17 mouse cellular contexts compared by ENCODE assay signal in genomic region chr7:128309776-128310175, GRCm38 (mm10). TPM values are rescaled to one million over a fixed set of nuclear protein-coding genes. Genes with fewer than 3 reads are reported as not detected.
A peak's percentile ranks its signal among the peaks of the same experiment; 100 is the strongest.
DNase-seq lines count a peak whose midpoint lies in the region; ATAC-seq lines count a peak whose summit lies in the region.
"Had no signal": no experiment of that assay in that cellular context is flagged by ENCODE, and none has a peak within 500 bp of the region (broad histone marks: within the 10 kb centered on the region; RNA-seq: fewer than 3 reads in every experiment).

No protein-coding gene starts in this region.

- DNase-seq in forebrain, embryonic 14.5 days (ENCODE audit: low spot score): peak; percentile 42
- DNase-seq in forebrain, embryonic 11.5 days (ENCODE audit: low spot score): no peak
- DNase-seq in intestine, embryonic 14.5 days (ENCODE audit: low spot score): no peak
- DNase-seq in adipocyte (ENCODE audit: low spot score): peak; percentile 80
- no peak for DNase-seq in right cerebral cortex, postnatal 10 days (ENCODE audit: low spot score in 2 of 2)
- DNase-seq: cerebellum, adult 11-12 months; kidney, adult 2 months; lung, postnatal 14 days; thymus, postnatal 25 days had no signal

- ATAC-seq in forebrain, embryonic 14.5 days: no peak
- no peak for ATAC-seq in forebrain, embryonic 11.5 days (replicated peaks; ENCODE audit: low FRiP score)
- no peak for ATAC-seq in intestine, embryonic 14.5 days (replicated peaks; ENCODE audit: low FRiP score, low TSS enrichment, low read depth)
- no peak for ATAC-seq in intestine, embryonic 15.5 days
- ATAC-seq in megakaryocyte progenitor cell, adult 5-6 weeks (replicated peaks; ENCODE audit: poor library complexity): peak; percentile 57
- ATAC-seq: midbrain, embryonic 16.5 days had no signal

- no peak overlapping the region for H3K9ac ChIP-seq in forebrain, embryonic 14.5 days (ENCODE audit: low read length)
- no peak overlapping the region for H3K9ac ChIP-seq in forebrain, embryonic 11.5 days (ENCODE audit: low read length)
- no peak overlapping the region for H3K9ac ChIP-seq in intestine, embryonic 14.5 days (ENCODE audit: low read length)
- no peak overlapping the region for H3K9ac ChIP-seq in intestine, embryonic 15.5 days
- H3K9ac ChIP-seq: heart, embryonic 15.5 days had no signal

- H3K9me3 ChIP-seq in forebrain, embryonic 14.5 days (replicated peaks; ENCODE audit: control insufficient read depth, low read length): no peaks in the 10 kb centered on the region
- no peaks in the 10 kb centered on the region for H3K9me3 ChIP-seq in forebrain, embryonic 11.5 days (ENCODE audit: control insufficient read depth, low read length)
- H3K9me3 ChIP-seq in intestine, embryonic 14.5 days (ENCODE audit: control insufficient read depth, low read length): no peaks in the 10 kb centered on the region
- no peaks in the 10 kb centered on the region for H3K9me3 ChIP-seq in intestine, embryonic 15.5 days
- H3K9me3 ChIP-seq: heart, embryonic 15.5 days had no signal

- H3K27ac ChIP-seq in forebrain, embryonic 14.5 days (ENCODE audit: low read depth, low read length): no peak overlapping the region
- H3K27ac ChIP-seq in forebrain, embryonic 11.5 days (ENCODE audit: low read depth, low read length): no peak overlapping the region
- peak overlapping the region; percentile 66 for H3K27ac ChIP-seq in intestine, embryonic 14.5 days (ENCODE audit: low read depth)
- H3K27ac ChIP-seq in intestine, embryonic 15.5 days: no peak overlapping the region
- H3K27ac ChIP-seq: heart, embryonic 15.5 days had no signal

- H3K4me2 ChIP-seq in forebrain, embryonic 14.5 days (ENCODE audit: low read length): no peak overlapping the region
- H3K4me2 ChIP-seq in forebrain, embryonic 11.5 days (ENCODE audit: low read depth, low read length, severe bottlenecking): no peak overlapping the region
- no peak overlapping the region for H3K4me2 ChIP-seq in intestine, embryonic 14.5 days (ENCODE audit: low read length)
- no peak overlapping the region for H3K4me2 ChIP-seq in intestine, embryonic 15.5 days (replicated peaks)
- H3K4me2 ChIP-seq: heart, embryonic 15.5 days had no signal

- H3K36me3 ChIP-seq in forebrain, embryonic 14.5 days (ENCODE audit: control insufficient read depth, insufficient read depth, low read length): no peaks in the 10 kb centered on the region
- no peaks in the 10 kb centered on the region for H3K36me3 ChIP-seq in forebrain, embryonic 11.5 days (ENCODE audit: control insufficient read depth, insufficient read depth, low read length)
- H3K36me3 ChIP-seq in intestine, embryonic 14.5 days (ENCODE audit: control insufficient read depth, insufficient read depth, low read length): no peaks in the 10 kb centered on the region
- no peaks in the 10 kb centered on the region for H3K36me3 ChIP-seq in intestine, embryonic 15.5 days
- H3K36me3 ChIP-seq: heart, embryonic 15.5 days had no signal

- no peak overlapping the region for H3K4me3 ChIP-seq in forebrain, embryonic 14.5 days (ENCODE audit: low read depth, low read length)
- no peak overlapping the region for H3K4me3 ChIP-seq in forebrain, embryonic 11.5 days (ENCODE audit: low read depth, low read length)
- H3K4me3 ChIP-seq in intestine, embryonic 14.5 days (ENCODE audit: low read depth, low read length): no peak overlapping the region
- H3K4me3 ChIP-seq in intestine, embryonic 15.5 days (replicated peaks): no peak overlapping the region
- H3K4me3 ChIP-seq: heart, embryonic 15.5 days had no signal

- H3K4me1 ChIP-seq in forebrain, embryonic 14.5 days (ENCODE audit: control insufficient read depth, insufficient read depth, low read length): no peaks in the 10 kb centered on the region
- H3K4me1 ChIP-seq in forebrain, embryonic 11.5 days (replicated peaks; ENCODE audit: control insufficient read depth, insufficient read depth, low read length): no peaks in the 10 kb centered on the region
- H3K4me1 ChIP-seq in intestine, embryonic 14.5 days (replicated peaks; ENCODE audit: control insufficient read depth, insufficient read depth, low read length): peaks cover 12% of the 10 kb centered on the region; the same call in 1 of the 2 replicates
- peaks cover 17% of the 10 kb centered on the region for H3K4me1 ChIP-seq in intestine, embryonic 15.5 days (replicated peaks)

- H3K27me3 ChIP-seq in forebrain, embryonic 14.5 days (replicated peaks; ENCODE audit: control insufficient read depth, insufficient read depth, low read length): no peaks in the 10 kb centered on the region
- H3K27me3 ChIP-seq in forebrain, embryonic 11.5 days (ENCODE audit: control insufficient read depth, insufficient read depth, low read length): no peaks in the 10 kb centered on the region
- no peaks in the 10 kb centered on the region for H3K27me3 ChIP-seq in intestine, embryonic 14.5 days (replicated peaks; ENCODE audit: control insufficient read depth, insufficient read depth, low read length)
- H3K27me3 ChIP-seq in intestine, embryonic 15.5 days (replicated peaks): no peaks in the 10 kb centered on the region
- H3K27me3 ChIP-seq: heart, embryonic 15.5 days had no signal

- WGBS in forebrain, embryonic 14.5 days: 73% methylated on average over 1 of the region's 1 CpGs
- WGBS in forebrain, embryonic 11.5 days: 88% methylated on average over 1 of the region's 1 CpGs
- WGBS in intestine, embryonic 14.5 days: 35% methylated on average over 1 of the region's 1 CpGs
- WGBS in intestine, embryonic 15.5 days: 43% methylated on average over 1 of the region's 1 CpGs

RNA-seq across cellular contexts. Expression of gene BC017158, which starts 11.8 kb away (rescaled TPM):
- polyA plus RNA-seq in forebrain, embryonic 14.5 days (2014; fragmentation: Nextera tagmentation; extraction: Ambion mirVana): 9.9 and 11.3 TPM in 2 replicates
- 23.8 and 24.9 TPM in 2 replicates for polyA plus RNA-seq in forebrain, embryonic 11.5 days (2014; fragmentation: Nextera tagmentation; extraction: Ambion mirVana)
- 49.5 and 51.0 TPM in 2 replicates for polyA plus RNA-seq in intestine, embryonic 14.5 days (2014; fragmentation: Nextera tagmentation; extraction: Ambion mirVana)
- polyA plus RNA-seq in intestine, embryonic 15.5 days (2015; fragmentation: Nextera tagmentation; extraction: Ambion mirVana): 43.0 and 51.0 TPM in 2 replicates
- total RNA-seq in megakaryocyte progenitor cell, adult 5-6 weeks (2015): 34.2 and 39.5 TPM in 2 replicates
- total RNA-seq in megakaryocyte progenitor cell, adult 5-6 weeks (2017): 20.5 and 25.3 TPM in 2 replicates

RNA-seq across cellular contexts. Expression of gene Slc5a2, which starts 44.3 kb away (rescaled TPM):
- not detected in 2 replicates for polyA plus RNA-seq in forebrain, embryonic 14.5 days (2014; fragmentation: Nextera tagmentation; extraction: Ambion mirVana)
- polyA plus RNA-seq in forebrain, embryonic 11.5 days (2014; fragmentation: Nextera tagmentation; extraction: Ambion mirVana): 0.35 TPM in 1 of 2 replicates, not detected in the other
- 0.15 TPM in 1 of 2 replicates, not detected in the other for polyA plus RNA-seq in intestine, embryonic 14.5 days (2014; fragmentation: Nextera tagmentation; extraction: Ambion mirVana)
- 0.20 and 0.24 TPM in 2 replicates for polyA plus RNA-seq in intestine, embryonic 15.5 days (2015; fragmentation: Nextera tagmentation; extraction: Ambion mirVana)
- not detected in 2 replicates for total RNA-seq in megakaryocyte progenitor cell, adult 5-6 weeks (2015)
- total RNA-seq in megakaryocyte progenitor cell, adult 5-6 weeks (2017): not detected in 2 replicates
- total RNA-seq: adrenal gland, postnatal 25 days; layer of hippocampus, adult 8-10 months; left cerebral cortex, postnatal 36 days; neutrophil, adult 5-6 weeks had no signal
- polyA plus RNA-seq: heart, embryonic 15.5 days; midbrain, embryonic 16.5 days had no signal

Comparison
In these comparisons a context has a peak if more than half of its experiments do, and no peak if none do; other contexts are left out.
1. DNase-seq: peak in forebrain, embryonic 14.5 days (single experiment) and adipocyte (single experiment); none in forebrain, embryonic 11.5 days (single experiment), intestine, embryonic 14.5 days (single experiment) and right cerebral cortex, postnatal 10 days (0 of 2).